Mouse (Mus musculus) heart, postnatal 10 days (tissue): ENCODE measurements around the gene Ociad1. TPM values are rescaled to one million over a fixed set of nuclear protein-coding genes. Genes with fewer than 3 reads are reported as not detected.
"Not testable (repeated sequence)": the region's sequence is repeated elsewhere in the genome, so short reads cannot be mapped to it uniquely, and the experiment has no call there.

ENCODE experiments used
- DNase-seq, 2 experiments: peaks; one replicate each; pipeline ENCODE4 v3.0.0; 2021
- intact Hi-C: fragments of 180-260 bp; cut with DNase I; formaldehyde crosslinking; loops from one replicate; pipeline ENCODE4 v1.15.1; 2025
- total RNA-seq, 2 experiments: library from RNA; stranded (reverse); gene quantifications; 2 replicates each; pipeline ENCODE4 v1.2.3; 2021

Gene Ociad1
- total RNA-seq, 2 experiments from 2014 or later = 264 TPM

DNA sequence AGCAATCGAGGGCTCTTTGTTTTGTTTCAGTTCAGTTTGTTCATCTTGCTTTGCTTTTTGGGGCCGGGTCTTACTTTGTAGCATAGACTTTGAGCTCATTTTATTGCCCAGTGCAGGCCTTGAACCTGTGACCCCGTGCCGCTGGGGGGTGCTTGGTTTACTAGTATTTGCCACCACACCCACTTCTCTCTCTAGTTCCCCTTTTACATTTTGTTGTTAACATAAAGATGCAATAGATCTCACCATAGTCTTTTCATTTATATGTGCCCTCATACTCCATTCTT lies 12.1 kb upstream of the Ociad1 start:
- intact Hi-C loops = no loop called here
- peak in 1 of 2 experiments; percentile 21 for DNase-seq

DNA sequence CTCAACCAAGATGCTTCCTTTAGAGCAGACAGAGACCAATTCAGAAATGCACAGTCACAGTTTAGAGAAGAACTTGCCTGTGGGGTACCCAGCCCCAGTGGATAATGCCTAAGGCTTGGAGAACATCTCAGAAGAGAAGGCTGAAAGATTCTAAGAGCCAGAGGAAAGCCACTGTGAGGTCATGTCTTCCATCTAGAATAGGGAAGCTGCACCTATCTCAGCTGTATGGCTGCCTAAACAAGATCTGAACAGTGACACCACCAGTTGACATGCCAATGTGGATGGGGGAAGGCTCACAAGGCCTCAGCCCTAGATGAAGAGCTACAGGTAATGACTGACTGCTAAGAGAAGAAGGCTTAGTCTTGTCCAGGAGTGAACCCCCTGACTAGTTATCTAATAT lies 8.5 kb upstream of the Ociad1 start:
- intact Hi-C loops = no loop called here
- DNase-seq = no peak

DNA sequence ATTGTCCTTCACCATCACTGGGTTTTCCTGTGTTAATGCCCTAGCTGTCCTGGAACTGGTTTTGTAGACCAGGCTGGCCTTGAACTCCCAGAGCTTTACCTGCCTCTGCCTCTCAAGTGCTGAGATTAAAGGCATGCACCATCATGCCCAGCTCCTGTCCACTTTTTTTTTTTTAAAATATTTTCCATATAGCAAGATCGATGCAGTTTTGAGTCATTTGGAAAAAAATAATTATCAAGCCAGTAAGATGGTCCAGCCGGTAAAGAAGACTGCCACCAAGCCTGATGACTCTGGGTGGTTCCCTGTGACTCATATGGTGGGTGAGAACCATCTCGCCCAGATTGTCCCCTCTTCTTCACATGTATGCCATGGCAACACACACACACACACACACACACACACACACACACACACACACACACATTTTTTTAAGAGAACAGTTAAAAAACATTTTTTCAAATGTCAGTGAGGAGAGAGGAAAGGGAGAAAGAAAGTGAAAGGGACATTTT lies 7.1 kb upstream of the Ociad1 start:
- no peak for DNase-seq
- intact Hi-C loops = no loop called here

DNA sequence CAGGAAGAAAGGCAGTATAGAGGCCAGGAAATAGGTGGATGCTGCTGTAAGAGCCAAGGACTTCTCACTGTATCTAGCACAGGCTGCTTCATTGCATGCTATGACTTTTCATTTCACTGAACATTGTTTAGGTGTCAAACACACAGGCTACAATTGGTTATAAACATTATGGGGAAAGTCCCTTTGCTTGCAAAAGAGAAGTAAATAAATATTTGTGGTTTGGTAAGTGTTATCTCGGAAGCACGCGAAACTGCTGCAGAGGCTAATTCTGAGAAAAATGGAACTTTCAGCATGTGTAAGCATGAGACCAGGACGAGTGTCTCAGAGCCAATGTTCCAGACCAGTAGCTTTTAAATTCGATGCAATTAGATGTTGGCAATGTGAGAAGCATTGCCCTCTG lies 6.0 kb upstream of the Ociad1 start:
- no peak for DNase-seq
- intact Hi-C loops = no loop called here

DNA sequence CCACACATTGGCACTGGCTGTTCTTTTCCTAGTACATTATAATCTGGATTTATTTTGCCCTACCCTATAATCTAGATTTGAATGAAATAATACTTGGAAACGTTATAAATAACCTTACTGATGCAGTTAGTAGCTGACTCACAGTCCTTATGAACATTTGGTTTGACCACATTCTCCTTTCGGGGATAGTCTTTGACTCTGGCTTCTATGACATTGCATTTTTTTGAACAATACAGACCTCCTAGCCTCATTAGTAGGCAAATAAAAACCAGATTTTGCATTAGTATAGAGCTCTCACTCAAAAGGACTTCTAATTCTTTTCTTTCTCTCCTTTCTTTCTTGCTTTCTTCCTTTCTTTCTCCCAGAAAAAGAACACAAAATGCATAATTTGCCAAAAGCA lies 2.7 kb upstream of the Ociad1 start:
- DNase-seq = no peak
- intact Hi-C loops = no loop called here

DNA sequence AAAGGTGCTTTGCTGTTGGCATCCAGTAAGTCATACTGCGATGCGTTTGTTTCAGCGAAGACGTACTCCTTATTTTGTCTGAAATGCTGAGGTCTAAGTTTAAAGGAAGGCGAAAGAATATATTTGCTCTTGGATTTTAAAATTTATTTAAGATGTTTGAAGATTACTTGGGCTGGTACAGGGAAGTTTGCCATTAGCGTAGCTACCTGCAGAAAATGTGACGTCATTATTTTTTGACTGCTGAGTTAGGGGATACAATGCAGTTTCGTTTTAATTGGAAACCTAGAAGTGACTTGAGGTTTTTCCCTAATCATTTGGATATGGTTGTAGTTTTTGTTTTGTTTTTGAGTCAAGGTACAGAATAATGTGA lies 859 bp downstream of the Ociad1 start:
- intact Hi-C loops = loop anchor here (2.0 kb wide), 1 partner anchor 37 kb away; the partner anchor contains the start of gene Fryl

DNA sequence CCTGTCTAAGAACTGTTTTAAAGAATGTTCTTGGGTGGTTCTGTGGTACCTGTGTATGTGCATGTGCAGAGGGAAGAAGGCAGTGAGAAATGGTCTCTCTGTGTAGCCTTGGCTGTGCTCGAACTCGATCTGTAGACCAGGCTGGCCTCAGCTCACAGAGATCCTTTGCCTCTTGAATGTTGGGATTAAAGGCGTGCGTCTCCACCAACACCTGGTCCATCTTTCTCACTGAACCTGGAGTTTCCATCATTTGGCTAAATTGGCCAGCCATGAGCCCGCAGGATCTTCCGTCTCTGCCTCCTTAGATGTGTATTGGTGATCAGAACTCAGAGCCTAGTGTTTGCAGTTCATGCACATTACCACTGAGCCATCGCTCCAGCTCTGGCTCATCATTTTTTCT lies 2.4 kb downstream of the Ociad1 start:
- no peak for DNase-seq
- intact Hi-C loops = loop anchor here (5.0 kb wide), 1 partner anchor 87 kb away; no protein-coding TSS in a partner anchor

More for the DNA sequence above, 859 bp downstream of the Ociad1 start:
- DNase-seq = no peak

DNA sequence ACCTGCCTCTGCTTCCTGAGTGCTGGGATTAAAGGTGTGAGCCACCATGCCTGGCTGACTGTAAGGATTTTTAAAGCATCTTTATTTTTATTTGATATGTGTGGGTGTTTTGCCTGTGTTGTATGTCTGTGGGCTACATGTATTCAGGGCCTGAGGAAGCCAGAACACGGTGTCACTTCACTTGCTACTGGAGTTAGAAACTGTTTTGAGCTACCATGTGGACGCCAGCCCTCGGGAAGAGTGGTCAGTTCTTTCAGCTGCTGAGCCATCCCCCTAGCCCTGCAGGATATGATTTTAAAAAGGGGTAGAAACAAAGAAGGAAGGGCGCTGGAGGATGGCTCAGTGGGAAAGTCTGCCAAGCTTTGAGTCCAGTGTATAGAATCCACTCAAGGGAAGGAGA lies 3.3 kb downstream of the Ociad1 start:
- no peak for DNase-seq
- intact Hi-C loops = loop anchor here (5.0 kb wide), 1 partner anchor 86 kb away; no protein-coding TSS in a partner anchor

DNA sequence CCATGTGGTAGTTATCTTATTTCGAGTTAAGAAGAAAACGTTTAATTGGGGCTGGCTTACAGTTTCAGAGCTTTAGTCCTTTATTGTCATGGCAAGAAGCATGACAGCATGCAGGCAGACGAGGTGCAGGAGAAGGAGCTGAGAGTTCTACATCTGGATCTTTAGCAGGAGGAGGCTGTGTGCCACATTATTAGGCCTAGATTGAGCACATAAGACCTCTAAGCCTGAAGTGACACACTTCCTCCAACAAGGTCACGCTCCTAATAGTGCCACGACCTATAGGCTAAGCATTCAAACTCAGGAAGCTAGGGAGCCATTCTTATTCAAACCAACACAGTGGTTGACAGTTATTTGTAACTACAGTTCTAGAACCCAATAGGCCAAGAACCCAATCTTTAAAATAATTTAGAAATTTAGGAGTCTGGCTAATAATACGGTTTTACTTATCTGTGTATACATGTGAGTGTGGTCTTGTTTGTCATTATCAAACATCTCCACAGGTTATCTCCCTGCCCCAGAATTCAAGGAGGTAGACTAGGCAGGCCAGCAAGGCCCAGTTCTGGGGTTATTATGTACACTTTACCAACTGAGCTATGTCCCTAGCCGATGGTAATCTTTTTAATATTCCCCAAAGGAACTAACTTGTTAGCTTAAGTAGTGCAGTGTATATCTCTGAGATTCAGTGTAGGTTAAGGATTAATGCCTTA lies 9.2 kb downstream of the Ociad1 start:
- DNase-seq = no peak
- intact Hi-C loops = loop anchor here (10.0 kb wide), 1 partner anchor 317 kb away; no protein-coding TSS in a partner anchor

DNA sequence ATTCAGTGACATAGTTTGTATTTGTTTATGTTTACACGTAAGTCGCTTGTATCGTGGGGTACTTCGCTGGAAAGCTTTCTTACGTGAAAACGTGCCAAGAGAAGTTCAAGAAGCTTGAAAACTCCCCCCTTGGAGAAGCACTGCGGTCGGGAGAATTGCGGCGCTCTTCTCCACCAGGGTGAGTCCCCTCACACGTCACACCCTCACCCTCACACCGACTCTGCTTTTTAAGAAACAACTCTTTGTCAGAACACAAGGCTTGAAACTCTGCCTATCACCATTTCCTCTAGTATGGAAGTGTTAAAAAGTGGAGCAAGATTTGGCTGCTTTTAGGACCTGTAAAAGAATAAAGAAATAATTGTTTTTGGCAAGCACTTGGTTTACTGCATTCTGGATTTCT lies 11.9 kb downstream of the Ociad1 start:
- DNase-seq = no peak
- intact Hi-C loops = loop anchor here (10.0 kb wide), 1 partner anchor 320 kb away; no protein-coding TSS in a partner anchor

DNA sequence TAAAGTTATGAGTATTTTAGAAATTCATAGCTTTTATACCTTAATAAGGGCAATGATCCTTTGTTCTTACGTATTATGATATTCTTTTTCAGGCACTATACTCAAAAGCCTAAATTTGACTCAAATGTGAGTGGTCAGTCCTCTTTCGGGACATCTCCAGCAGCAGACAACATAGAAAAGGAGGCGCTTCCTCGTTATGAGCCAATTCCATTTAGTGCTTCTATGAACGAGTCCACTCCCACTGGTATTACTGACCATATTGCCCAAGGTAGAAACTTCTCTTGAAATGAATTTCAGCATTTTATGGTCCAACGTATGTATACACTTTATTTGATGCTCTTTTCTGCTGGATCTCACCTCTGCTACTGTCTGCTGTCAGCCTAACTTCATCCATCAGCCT lies 13.9 kb downstream of the Ociad1 start:
- intact Hi-C loops = loop anchor here (5.0 to 10.0 kb wide), 2 partner anchors 174 to 322 kb away; no protein-coding TSS in a partner anchor
- no peak for DNase-seq

DNA sequence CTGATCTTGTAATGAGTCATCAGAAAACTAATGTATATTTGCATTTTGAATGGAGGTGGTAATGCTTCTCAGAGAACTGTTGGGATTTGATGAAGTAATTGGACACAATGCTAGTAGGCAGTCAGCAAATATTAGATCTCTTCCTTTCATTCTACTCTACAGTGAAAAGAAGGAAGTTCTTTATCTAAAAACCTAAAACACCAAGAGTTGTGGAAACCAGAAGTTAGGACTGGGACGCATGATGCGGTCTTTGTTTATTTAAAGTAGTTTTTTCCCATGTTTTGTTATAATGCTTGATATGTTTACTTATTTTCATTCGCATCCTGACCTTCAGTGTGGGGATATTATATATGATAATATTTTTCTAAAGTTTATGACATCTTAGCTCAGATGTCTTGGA lies 14.7 kb downstream of the Ociad1 start:
- DNase-seq = no peak
- intact Hi-C loops = loop anchor here (5.0 to 10.0 kb wide), 2 partner anchors 175 to 322 kb away; no protein-coding TSS in a partner anchor

DNA sequence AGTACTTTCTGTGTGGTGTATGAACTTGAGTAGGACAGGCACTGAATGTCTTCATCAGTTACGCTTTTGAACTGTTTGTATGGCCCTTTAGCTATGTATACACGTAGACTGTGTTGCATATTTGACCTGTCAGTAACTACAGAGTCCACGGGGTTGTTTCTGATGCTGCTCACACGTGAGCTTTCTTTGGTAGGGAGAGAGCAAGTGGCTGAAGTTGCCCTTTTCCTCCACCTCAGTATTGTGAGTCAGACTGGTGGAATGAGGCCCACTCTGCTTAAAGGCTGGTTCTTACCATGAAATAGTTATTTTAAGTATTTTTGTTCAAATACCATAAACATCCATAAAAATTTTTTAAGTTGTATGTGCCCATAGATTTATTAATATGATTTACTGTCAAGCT lies 16.9 kb downstream of the Ociad1 start:
- no peak for DNase-seq
- intact Hi-C loops = loop anchor here (5.0 to 10.0 kb wide), 2 partner anchors 177 to 325 kb away; no protein-coding TSS in a partner anchor

DNA sequence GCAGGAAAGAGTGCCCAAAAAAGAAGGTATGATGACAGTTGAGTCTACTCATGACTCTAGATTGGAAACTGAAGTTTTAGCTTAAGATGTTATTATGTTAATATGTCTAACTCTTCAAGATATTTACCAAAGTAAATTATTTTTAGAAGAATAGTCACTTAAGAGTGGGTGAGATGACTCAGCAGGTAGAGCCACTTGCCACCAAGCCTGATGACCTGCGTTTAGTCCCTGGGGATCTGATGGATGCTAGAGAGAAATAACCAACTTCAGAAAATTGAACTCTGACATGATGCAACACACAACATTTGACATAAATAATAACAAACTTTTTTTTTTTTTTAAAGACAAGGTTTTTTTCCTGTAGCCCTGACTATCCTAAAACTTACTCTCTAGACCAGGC lies 17.8 kb downstream of the Ociad1 start:
- intact Hi-C loops = loop anchor here (5.0 kb wide), 1 partner anchor 72 kb away; no protein-coding TSS in a partner anchor
- no peak for DNase-seq

DNA sequence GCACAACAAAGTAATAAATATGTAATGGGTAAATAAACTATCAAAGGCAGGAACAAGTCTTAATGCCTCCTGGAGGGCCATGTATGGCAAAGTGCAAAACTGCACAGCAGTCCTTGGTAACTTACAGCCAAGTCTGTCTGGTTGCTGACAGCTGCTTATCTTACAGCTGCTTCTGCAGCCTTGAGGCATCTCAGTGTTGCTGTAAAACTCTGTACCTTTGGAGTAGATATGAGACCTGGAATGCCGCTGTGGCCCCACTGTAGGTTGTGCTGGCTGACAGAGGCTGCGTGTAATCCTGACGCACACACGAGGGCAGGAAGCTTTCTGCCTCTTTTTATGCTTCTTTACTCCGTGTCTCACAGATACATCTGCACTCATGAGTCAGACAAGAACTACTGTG lies 18.9 kb downstream of the Ociad1 start:
- DNase-seq = no peak

DNA sequence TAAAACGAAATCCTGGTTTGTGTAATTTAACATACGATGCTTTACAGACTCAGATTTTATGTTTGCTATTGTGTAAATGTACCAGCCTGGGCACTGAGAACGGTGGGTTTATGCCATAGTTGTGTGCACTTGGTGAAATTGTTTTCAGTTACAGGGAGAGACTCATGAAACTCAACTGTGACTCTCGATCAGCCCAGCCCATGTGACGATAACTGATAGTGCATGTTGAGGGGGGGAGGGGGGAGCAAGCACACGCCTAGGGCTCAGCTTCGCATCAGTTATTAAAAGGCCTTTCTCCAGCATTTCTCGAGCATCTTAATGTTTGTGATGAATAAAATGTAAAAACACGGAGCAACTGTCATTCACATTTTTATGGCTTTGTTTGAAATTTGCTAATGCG lies 21.0 kb downstream of the Ociad1 start:
- DNase-seq = no peak
- intact Hi-C loops = loop anchor here (5.0 kb wide), 1 partner anchor 69 kb away; no protein-coding TSS in a partner anchor

More for the DNA sequence above, 18.9 kb downstream of the Ociad1 start:
- intact Hi-C loops = loop anchor here (5.0 kb wide), 1 partner anchor 71 kb away; no protein-coding TSS in a partner anchor

DNA sequence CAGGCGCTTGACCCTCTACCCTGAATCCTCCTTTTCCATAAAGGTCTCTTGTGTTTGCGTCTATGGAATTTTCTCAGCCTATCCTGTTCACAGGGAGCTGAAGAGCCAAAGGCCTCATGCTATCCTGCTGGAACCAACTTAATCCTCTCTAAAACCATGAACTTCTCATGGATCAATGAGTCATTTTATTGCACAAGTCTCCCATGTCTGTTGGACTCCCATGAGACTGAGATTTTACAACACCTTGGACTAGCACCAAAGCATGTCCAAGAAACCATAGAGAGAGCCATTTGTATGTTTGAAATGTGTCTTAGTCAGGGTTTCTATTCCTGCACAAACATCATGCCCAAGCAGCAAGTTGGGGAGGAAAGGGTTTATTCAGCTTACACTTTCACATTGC lies 22.1 kb downstream of the Ociad1 start:
- intact Hi-C loops = loop anchor here (5.0 kb wide), 1 partner anchor 68 kb away; no protein-coding TSS in a partner anchor
- DNase-seq = no peak

DNA sequence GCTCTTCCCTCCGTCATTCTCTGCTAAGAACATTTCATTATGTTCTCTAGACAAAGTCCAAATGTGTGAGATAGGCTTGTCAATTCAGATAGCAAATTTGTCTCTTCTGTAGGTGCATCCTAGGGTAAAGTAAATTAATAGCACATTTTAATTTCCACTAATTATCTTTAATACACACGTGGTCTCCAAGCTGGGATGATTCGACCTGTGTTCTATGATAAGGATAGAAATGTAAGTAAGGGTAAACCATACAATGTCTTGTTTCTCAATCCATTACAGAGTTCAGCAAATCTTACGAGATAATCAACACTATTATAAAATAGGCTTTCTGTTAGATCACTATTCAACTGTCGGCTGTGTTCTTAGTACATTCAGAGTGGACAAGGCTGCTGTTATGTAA lies 26.7 kb downstream of the Ociad1 start:
- intact Hi-C loops = no loop called here
- DNase-seq = no peak

DNA sequence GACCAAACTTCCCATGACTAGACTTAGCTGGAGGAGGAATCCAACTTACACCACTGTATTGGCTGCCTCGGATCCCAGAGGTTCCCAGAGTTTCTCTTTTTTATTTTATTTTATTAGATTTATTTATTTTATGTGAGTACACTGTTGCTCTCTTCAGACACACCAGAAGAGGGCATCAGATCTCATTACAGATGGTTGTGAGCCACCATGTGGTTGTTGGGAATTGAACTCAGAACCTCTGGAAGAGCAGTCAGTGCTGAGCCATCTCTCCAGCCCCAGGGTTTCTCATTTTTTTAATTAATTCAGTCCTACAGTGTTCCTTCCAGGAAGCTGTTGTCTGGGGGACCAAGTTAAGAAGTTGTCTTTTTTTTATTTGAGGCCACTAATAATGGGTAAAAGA lies 30.1 kb downstream of the Ociad1 start:
- DNase-seq, intact Hi-C loops: not testable (repeated sequence)

DNA sequence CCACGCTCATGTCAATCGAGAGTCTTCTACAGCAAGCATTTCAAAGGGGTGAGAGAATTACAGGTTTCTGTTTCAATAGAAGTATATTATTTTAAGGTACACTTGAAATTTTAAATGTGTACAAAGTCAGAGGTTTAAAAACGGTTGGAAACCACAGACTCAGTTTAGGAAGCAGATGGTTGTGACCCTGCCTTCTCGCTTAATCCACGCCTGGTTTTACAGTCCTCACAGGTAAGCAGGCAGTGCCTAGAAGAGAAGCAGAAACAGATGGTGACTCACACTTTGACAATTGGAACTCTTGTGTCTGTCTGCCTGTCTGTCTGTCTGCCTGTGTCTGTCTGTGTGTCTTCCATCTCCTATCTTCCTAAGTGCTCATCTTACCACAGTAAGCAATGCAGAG lies 31.0 kb downstream of the Ociad1 start:
- no peak for DNase-seq
- intact Hi-C loops = no loop called here

DNA sequence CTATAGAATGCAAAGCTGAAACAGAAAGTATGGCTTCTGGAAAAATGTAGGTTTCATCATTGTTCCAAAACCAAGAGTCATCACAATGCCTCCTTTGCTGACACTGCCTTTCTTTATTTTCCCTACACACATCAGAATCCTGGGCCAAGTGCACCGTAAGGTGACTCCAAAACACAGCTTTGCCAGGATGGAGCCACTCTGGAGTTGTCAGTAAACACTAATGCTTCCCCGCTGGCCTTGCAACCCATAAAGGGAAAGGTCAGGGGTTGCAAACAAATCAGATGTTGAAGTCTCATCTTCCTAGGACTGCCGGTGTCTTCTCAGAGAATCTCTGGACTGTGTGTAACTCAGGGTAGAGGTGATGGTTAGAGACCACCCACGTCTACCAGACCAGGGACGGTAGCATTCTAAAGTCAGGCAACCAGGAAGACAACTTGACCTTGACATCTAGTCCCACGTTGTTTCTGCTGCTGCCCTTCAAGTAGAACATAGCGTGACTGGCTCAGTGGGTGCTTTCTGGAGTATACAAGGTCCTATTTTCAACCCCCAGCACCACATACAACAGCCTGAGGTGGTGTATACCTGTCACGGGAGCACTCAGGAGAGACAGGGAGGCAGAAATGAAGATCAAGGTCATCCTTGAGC lies 32.1 kb downstream of the Ociad1 start:
- no peak for DNase-seq

DNA sequence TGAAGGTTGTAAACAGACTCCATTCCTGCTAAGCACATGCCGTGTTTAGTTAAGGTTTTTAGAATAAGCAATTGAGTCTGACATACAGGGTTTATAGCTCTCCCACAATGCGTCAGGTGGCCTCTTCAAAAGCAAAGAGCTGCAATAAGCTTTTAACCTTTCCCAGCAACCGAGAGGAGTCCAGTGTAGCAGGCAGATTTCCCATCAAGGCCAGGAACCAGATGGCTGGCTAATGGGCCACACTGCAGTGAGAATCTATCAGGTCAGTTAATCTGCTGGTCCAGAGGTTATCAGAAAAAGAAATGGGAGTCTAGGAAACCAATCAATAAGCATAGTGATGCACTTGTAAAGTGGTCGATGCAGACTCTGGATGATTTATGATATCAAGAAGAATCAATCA lies 38.4 kb downstream of the Ociad1 start:
- DNase-seq = no peak
- intact Hi-C loops = no loop called here

More for the DNA sequence above, 32.1 kb downstream of the Ociad1 start:
- intact Hi-C loops = no loop called here
